Mouse (Mus musculus) heart, adult 2 months (tissue): ENCODE results near the gene Gm20388.
A peak's percentile ranks its signal among the peaks of the same experiment; 100 is the strongest.

Source experiments
- CTCF ChIP-seq: fragments of 200-600 bp; IDR thresholded peaks from 2 replicates; pipeline ENCODE4 v1.8.1; 2022; ENCODE audit warnings: antibody characterized with exemption, mild to moderate bottlenecking, moderate library complexity
- EP300 ChIP-seq: fragments of 200-500 bp; IDR thresholded peaks from 2 replicates; pipeline ENCODE4 v1.6.1; 2011; ENCODE audit warnings: low read depth, low read length, control low read depth; ENCODE audit not compliant: insufficient read depth
- POLR2A ChIP-seq: fragments of 200-500 bp; IDR thresholded peaks from 2 replicates; pipeline ENCODE4 v1.6.1; 2011; ENCODE audit warnings: mild to moderate bottlenecking, low read depth, low read length, control low read depth; ENCODE audit not compliant: insufficient read depth

GRCm38 (mm10) chr8:122238225-122238624 is 2327.6 kb downstream of the Gm20388 start:
- TF ChIP-seq POLR2A: no peak
- no peak for TF ChIP-seq CTCF
- TF ChIP-seq EP300: 0 out of 2 replicates have a peak, but pooled peaks have one; percentile 40
